Mouse (Mus musculus): ENCODE results near the gene Gm7030. TPM values are rescaled to one million over a fixed set of nuclear protein-coding genes. Genes with fewer than 3 reads are reported as not detected.
A peak's percentile ranks its signal among the peaks of the same experiment; 100 is the strongest.
"Not testable (repeated sequence)": the region's sequence is repeated elsewhere in the genome, so short reads cannot be mapped to it uniquely, and the experiment has no call there.

Gene Gm7030
- polyA plus RNA-seq, 1 experiment: not detected

GRCm38 (mm10) chr17:36093936-36094335, 35.3 kb downstream of the Gm7030 start:
- H3K4me3 ChIP-seq (ENCODE audit: insufficient read depth, low read depth, low read length): no peak overlapping the region
- 39% methylated on average over 3 of the region's 3 CpGs for WGBS

GRCm38 (mm10) chr17:36092520-36092919, 36.7 kb downstream of the Gm7030 start:
- H3K4me3 ChIP-seq (ENCODE audit: insufficient read depth, low read depth, low read length); H3K27ac ChIP-seq (ENCODE audit: insufficient read depth, low read depth, low read length): not testable (repeated sequence)

More at GRCm38 (mm10) chr17:36093936-36094335, 35.3 kb downstream of the Gm7030 start:
- no peak overlapping the region for H3K27ac ChIP-seq (ENCODE audit: insufficient read depth, low read depth, low read length)
- H3K4me1 ChIP-seq (ENCODE audit: control insufficient read depth, insufficient read depth, low read length): no peaks in the 10 kb centered on the region
- no peak for TF ChIP-seq CTCF (IDR thresholded peaks at IDR 0.05; ENCODE audit: insufficient read depth, low read depth, low read length)
- TF ChIP-seq POLR2A (IDR thresholded peaks at IDR 0.05; ENCODE audit: insufficient read depth, low read depth, low read length): no peak

DNA sequence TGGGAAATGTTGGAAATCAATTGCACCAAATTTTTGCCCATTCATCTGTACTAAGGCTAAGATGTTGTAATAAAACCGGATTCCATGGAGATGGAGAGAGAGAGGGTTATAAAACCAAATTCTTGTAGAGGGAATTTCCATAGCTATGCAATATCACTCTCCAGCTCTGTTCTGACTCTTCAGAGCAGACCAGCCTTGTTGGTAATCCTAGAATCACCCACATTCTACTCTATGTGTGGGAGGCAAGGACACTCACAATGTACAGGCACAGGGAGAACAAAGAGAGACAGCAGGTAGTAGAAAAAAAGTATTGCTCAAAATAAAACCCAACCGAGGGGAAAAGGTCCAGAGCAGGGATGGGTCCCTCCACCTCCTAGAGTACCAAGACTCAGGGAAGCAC, 37.3 kb downstream of the Gm7030 start:
- WGBS: no CpG with 5 or more reads among the region's 2 CpGs
- not testable (repeated sequence) for H3K4me3 ChIP-seq (ENCODE audit: insufficient read depth, low read depth, low read length); H3K4me1 ChIP-seq (ENCODE audit: control insufficient read depth, insufficient read depth, low read length); H3K27ac ChIP-seq (ENCODE audit: insufficient read depth, low read depth, low read length)

More at GRCm38 (mm10) chr17:36092520-36092919, 36.7 kb downstream of the Gm7030 start:
- not testable (repeated sequence) for H3K4me1 ChIP-seq (ENCODE audit: control insufficient read depth, insufficient read depth, low read length)

GRCm38 (mm10) chr17:36085976-36086375, 43.2 kb downstream of the Gm7030 start:
- H3K27ac ChIP-seq (ENCODE audit: insufficient read depth, low read depth, low read length); H3K4me3 ChIP-seq (ENCODE audit: insufficient read depth, low read depth, low read length): not testable (repeated sequence)
- 79% methylated on average over 1 of the region's 1 CpGs for WGBS

DNA sequence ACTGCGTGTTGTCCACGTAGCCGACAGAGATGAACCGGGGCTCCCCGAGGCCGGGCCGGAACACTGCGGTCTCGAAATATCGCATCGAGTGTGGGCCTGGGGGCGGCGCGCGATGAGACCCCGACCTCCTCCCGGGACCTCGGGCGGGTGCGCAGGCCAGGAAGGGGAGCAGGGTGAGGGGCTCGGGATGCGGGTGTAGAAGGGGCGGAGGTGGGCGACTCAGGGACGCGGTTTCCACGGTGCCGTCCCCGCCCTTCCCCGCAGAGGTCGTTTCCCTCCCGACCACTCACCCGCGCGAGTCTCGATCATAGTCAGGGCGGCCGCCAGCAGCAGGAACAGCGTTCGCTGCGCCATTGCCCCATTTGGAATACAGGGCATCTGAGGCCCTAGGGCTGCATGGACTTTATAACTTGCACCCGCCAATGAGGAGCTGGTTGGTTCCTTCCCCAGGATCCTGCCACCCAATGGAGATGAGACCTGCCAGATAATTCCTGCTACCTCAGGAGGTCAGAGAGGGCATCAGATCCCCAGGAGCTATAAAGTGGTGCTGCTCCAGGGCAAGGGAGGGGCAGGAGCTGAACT, 45.3 kb downstream of the Gm7030 start:
- TF ChIP-seq CTCF (IDR thresholded peaks at IDR 0.05; ENCODE audit: insufficient read depth, low read depth, low read length) (no peak), POLR2A (IDR thresholded peaks at IDR 0.05; ENCODE audit: insufficient read depth, low read depth, low read length) (no peak)
- Histone ChIP-seq H3K4me3 (ENCODE audit: insufficient read depth, low read depth, low read length) (peak overlapping the region; percentile 50), H3K4me1 (ENCODE audit: control insufficient read depth, insufficient read depth, low read length) (peaks cover 11% of the 10 kb centered on the region), H3K27ac (ENCODE audit: insufficient read depth, low read depth, low read length) (no peak overlapping the region)
- 3% methylated on average over 42 of the region's 42 CpGs for WGBS

More at GRCm38 (mm10) chr17:36085976-36086375, 43.2 kb downstream of the Gm7030 start:
- peaks cover 11% of the 10 kb centered on the region for H3K4me1 ChIP-seq (ENCODE audit: control insufficient read depth, insufficient read depth, low read length)

DNA sequence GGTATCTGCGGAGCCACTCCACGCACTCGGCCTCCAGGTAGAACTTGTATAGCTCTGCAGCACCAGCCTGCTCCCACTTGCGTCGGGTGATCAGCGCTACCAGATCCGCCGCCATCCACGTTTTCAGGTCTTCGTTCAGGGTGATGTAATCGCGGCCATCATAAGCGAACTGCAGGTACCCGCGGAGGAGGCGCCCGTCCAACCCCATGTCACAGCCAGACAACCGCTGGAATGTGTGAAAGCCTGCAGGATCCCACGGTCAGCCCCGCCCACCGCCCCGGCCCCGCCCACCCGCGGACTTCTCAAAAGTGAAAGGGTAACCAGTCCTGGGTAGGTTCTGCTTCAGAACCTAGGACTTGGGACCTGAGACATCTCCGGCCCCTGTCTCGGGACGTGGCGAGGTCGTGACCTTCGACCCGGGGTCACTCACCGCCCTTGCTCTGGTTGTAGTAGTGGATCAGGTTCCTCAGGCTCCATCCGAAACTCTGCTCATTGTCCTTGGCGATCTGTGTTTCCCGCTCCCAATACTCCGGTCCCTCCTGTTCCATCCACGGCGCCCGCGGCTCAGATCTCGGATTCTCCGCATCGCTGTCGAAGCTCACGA, 45.9 kb downstream of the Gm7030 start:
- 1% methylated on average over 46 of the region's 46 CpGs for WGBS
- H3K4me1 ChIP-seq (ENCODE audit: control insufficient read depth, insufficient read depth, low read length): peaks cover 11% of the 10 kb centered on the region
- H3K27ac ChIP-seq (ENCODE audit: insufficient read depth, low read depth, low read length): no peak overlapping the region
- TF ChIP-seq POLR2A (IDR thresholded peaks at IDR 0.05; ENCODE audit: insufficient read depth, low read depth, low read length) (no peak), CTCF (IDR thresholded peaks at IDR 0.05; ENCODE audit: insufficient read depth, low read depth, low read length) (no peak)
- peak overlapping the region; percentile 50 for H3K4me3 ChIP-seq (ENCODE audit: insufficient read depth, low read depth, low read length)

GRCm38 (mm10) chr17:36082519-36083232, 46.5 kb downstream of the Gm7030 start:
- 36% methylated on average over 6 of the region's 6 CpGs for WGBS
- H3K4me3 ChIP-seq (ENCODE audit: insufficient read depth, low read depth, low read length): peak overlapping the region; percentile 50
- H3K27ac ChIP-seq (ENCODE audit: insufficient read depth, low read depth, low read length): not testable (repeated sequence)
- H3K4me1 ChIP-seq (ENCODE audit: control insufficient read depth, insufficient read depth, low read length): peaks cover 11% of the 10 kb centered on the region

- H3K27ac ChIP-seq (ENCODE audit: insufficient read depth, low read depth, low read length); H3K4me3 ChIP-seq (ENCODE audit: insufficient read depth, low read depth, low read length): not testable (repeated sequence)
- H3K4me1 ChIP-seq (ENCODE audit: control insufficient read depth, insufficient read depth, low read length): peaks cover 11% of the 10 kb centered on the region
Measured at GRCm38 (mm10) chr17:36081901-36082300, 47.3 kb downstream of the Gm7030 start.

- H3K4me3 ChIP-seq (ENCODE audit: insufficient read depth, low read depth, low read length): no peak overlapping the region
Measured at GRCm38 (mm10) chr17:36060829-36061228, 68.4 kb downstream of the Gm7030 start.

More at GRCm38 (mm10) chr17:36060829-36061228, 68.4 kb downstream of the Gm7030 start:
- TF ChIP-seq POLR2A (IDR thresholded peaks at IDR 0.05; ENCODE audit: insufficient read depth, low read depth, low read length) (no peak), CTCF (IDR thresholded peaks at IDR 0.05; ENCODE audit: insufficient read depth, low read depth, low read length) (no peak)
- 18% methylated on average over 2 of the region's 2 CpGs for WGBS
- Histone ChIP-seq H3K4me1 (ENCODE audit: control insufficient read depth, insufficient read depth, low read length) (no peaks in the 10 kb centered on the region), H3K27ac (ENCODE audit: insufficient read depth, low read depth, low read length) (no peak overlapping the region)

Other genes starting within 250 kb of the Gm7030 start
- gene Dhx16, start 249.6 kb downstream of the Gm7030 start, polyA plus RNA-seq (2012; ENCODE audit: insufficient read depth, insufficient read length, low replicate concordance, missing spikeins): not detected in 2 replicates
- gene 2310061I04Rik, start 232.0 kb downstream of the Gm7030 start, polyA plus RNA-seq (2012; ENCODE audit: insufficient read depth, insufficient read length, low replicate concordance, missing spikeins): not detected in 2 replicates
- gene Atat1, start 219.3 kb downstream of the Gm7030 start, polyA plus RNA-seq (2012; ENCODE audit: insufficient read depth, insufficient read length, low replicate concordance, missing spikeins): not detected in 2 replicates
- not detected in 2 replicates for gene Mrps18b, start 213.0 kb downstream of the Gm7030 start, polyA plus RNA-seq (2012; ENCODE audit: insufficient read depth, insufficient read length, low replicate concordance, missing spikeins)
- not detected in 2 replicates for gene Ppp1r10, start 213.0 kb downstream of the Gm7030 start, polyA plus RNA-seq (2012; ENCODE audit: insufficient read depth, insufficient read length, low replicate concordance, missing spikeins)
- gene Abcf1, start 159.7 kb downstream of the Gm7030 start, polyA plus RNA-seq (2012; ENCODE audit: insufficient read depth, insufficient read length, low replicate concordance, missing spikeins): not detected in 2 replicates
- not detected in 2 replicates for gene Gnl1, start 149.6 kb downstream of the Gm7030 start, polyA plus RNA-seq (2012; ENCODE audit: insufficient read depth, insufficient read length, low replicate concordance, missing spikeins)
- not detected in 2 replicates for gene Prr3, start 149.2 kb downstream of the Gm7030 start, polyA plus RNA-seq (2012; ENCODE audit: insufficient read depth, insufficient read length, low replicate concordance, missing spikeins)
- not detected in 2 replicates for gene H2-T24, start 108.9 kb downstream of the Gm7030 start, polyA plus RNA-seq (2012; ENCODE audit: insufficient read depth, insufficient read length, low replicate concordance, missing spikeins)
- gene H2-T23, start 96.6 kb downstream of the Gm7030 start, polyA plus RNA-seq (2012; ENCODE audit: insufficient read depth, insufficient read length, low replicate concordance, missing spikeins): 151 TPM in 1 of 2 replicates, not detected in the other
- gene H2-T22, start 86.7 kb downstream of the Gm7030 start, polyA plus RNA-seq (2012; ENCODE audit: insufficient read depth, insufficient read length, low replicate concordance, missing spikeins): not detected in 2 replicates
- gene Gm6034, start 86.5 kb downstream of the Gm7030 start, polyA plus RNA-seq (2012; ENCODE audit: insufficient read depth, insufficient read length, low replicate concordance, missing spikeins): not detected in 2 replicates
- not detected in 2 replicates for gene Gm11127, start 71.1 kb downstream of the Gm7030 start, polyA plus RNA-seq (2012; ENCODE audit: insufficient read depth, insufficient read length, low replicate concordance, missing spikeins)
- gene Gm19684, start 7.7 kb downstream of the Gm7030 start, polyA plus RNA-seq (2012; ENCODE audit: insufficient read depth, insufficient read length, low replicate concordance, missing spikeins): not detected in 2 replicates
- gene Gm8909, start 39.1 kb upstream of the Gm7030 start, polyA plus RNA-seq (2012; ENCODE audit: insufficient read depth, insufficient read length, low replicate concordance, missing spikeins): not detected in 2 replicates
- not detected in 2 replicates for gene H2-T3, start 60.9 kb upstream of the Gm7030 start, polyA plus RNA-seq (2012; ENCODE audit: insufficient read depth, insufficient read length, low replicate concordance, missing spikeins)
- not detected in 2 replicates for gene Rpp21, start 128.6 kb upstream of the Gm7030 start, polyA plus RNA-seq (2012; ENCODE audit: insufficient read depth, insufficient read length, low replicate concordance, missing spikeins)
- gene Trim39, start 142.8 kb upstream of the Gm7030 start, polyA plus RNA-seq (2012; ENCODE audit: insufficient read depth, insufficient read length, low replicate concordance, missing spikeins): not detected in 2 replicates
- not detected in 2 replicates for gene H2-M10.2, start 157.1 kb upstream of the Gm7030 start, polyA plus RNA-seq (2012; ENCODE audit: insufficient read depth, insufficient read length, low replicate concordance, missing spikeins)
- not detected in 2 replicates for gene H2-M10.1, start 196.7 kb upstream of the Gm7030 start, polyA plus RNA-seq (2012; ENCODE audit: insufficient read depth, insufficient read length, low replicate concordance, missing spikeins)
- gene H2-M10.3, start 239.0 kb upstream of the Gm7030 start, polyA plus RNA-seq (2012; ENCODE audit: insufficient read depth, insufficient read length, low replicate concordance, missing spikeins): not detected in 2 replicates

Data from olfactory bulb, adult 2 months (tissue).